Mouse (Mus musculus) liver, adult 2 months (tissue): ENCODE measurements at regions not wholly inside any gene's neighbourhood (a gene's known extent, or its start where the extent isn't known, plus 50 kb on each side); places are given as distances from the start of the nearest gene placed in this dataset.

Source experiments
- CTCF ChIP-seq: fragments of 200-500 bp; IDR thresholded peaks from 2 replicates; pipeline ENCODE4 v1.5.1; 2011; ENCODE audit warnings: low read depth, low read length, control low read depth
- POLR2A ChIP-seq: fragments of 200-500 bp; IDR thresholded peaks from 2 replicates; pipeline ENCODE4 v1.6.1; 2011; ENCODE audit warnings: low read length, control low read depth; ENCODE audit not compliant: insufficient read depth; ENCODE audit errors: extremely low read depth

DNA sequence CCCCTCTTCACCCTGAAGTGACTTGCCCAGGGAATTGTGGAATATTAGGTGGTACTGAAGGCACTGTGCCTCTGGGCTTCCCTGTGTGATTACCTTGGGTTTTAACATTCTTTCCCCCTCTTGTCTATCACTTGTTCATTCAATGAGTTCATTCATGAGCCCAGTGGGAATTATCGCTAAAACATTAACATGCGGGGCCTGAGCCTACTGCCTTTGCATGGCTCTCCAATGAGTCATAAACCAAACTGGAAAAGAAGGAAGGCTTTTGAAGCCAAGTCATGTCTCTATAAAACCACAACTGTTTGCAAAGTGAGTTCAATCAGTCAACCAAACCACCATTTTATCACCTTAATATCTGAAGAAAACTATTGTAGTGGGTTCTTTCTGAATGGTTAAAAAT is 173.8 kb downstream of the Moxd1 start:
- no peak for TF ChIP-seq CTCF
- TF ChIP-seq POLR2A: no peak
